ENCODE assay signal across 9 mouse cellular contexts in the genomic region with DNA sequence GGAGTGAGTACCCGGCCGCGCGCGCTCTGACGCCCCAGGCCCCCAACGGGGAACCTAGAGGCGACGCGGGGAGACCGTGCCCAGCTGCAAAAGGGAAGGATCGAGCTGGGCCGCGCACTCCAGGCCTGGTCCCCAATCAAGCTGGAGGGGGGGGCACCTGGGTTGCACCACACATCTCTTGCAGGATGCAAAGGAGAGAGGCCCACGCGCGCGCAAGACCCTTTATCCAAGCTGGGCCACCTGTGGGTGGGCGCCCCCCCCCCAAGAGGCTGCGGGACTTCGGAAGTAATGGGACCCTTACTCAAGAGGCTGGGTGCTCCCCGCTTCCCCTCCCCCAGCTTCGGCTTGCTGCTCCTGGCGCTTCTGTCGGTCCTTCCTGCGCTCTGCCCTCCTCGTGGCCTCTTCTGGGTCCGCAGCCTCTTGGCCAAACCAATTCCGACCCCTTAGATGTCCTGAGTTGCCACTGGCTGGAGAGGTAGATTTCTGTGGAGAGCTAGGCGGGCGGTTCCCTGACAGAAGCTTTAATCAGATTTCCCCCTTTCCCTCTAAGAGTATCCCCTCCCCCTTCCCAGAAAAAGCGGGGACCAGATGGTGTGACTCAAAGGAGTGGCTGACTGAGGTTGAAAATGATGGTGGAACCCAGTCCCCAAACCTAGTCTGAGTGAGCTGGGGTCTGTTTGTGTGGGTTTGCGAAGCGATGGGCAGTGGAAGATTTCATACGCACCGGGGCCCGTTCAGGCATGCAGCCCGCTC. TPM values are rescaled to one million over a fixed set of nuclear protein-coding genes. Genes with fewer than 3 reads are reported as not detected.
A peak's percentile ranks its signal among the peaks of the same experiment; 100 is the strongest.
DNase-seq lines count a peak whose midpoint lies in the region; ATAC-seq and TF ChIP-seq lines count a peak whose summit lies in the region.
"Had no signal": no experiment of that assay in that cellular context is flagged by ENCODE, and none has a peak within 500 bp of the region (broad histone marks: within the 10 kb centered on the region; RNA-seq: fewer than 3 reads in every experiment).

No protein-coding gene starts in this region.

- peak overlapping the region; percentile 86 for H3K4me2 ChIP-seq in forebrain, embryonic 12.5 days
- H3K4me2 ChIP-seq in intestine, postnatal 0 days (replicated peaks; ENCODE audit: low read depth) = peak overlapping the region; percentile 88
- H3K4me2 ChIP-seq in lung, postnatal 0 days (replicated peaks; ENCODE audit: low read depth, low read length) = peak overlapping the region; percentile 93

- H3K27ac ChIP-seq in liver, adult 2 months (replicated peaks; ENCODE audit: insufficient read depth, low read depth, low read length) = no peak overlapping the region; the same call in 1 of the 2 replicates
- H3K27ac ChIP-seq in forebrain, embryonic 12.5 days = peak overlapping the region; percentile 90
- no peak overlapping the region; the same call in 1 of the 2 replicates for H3K27ac ChIP-seq in intestine, postnatal 0 days (ENCODE audit: low read depth, low read length)
- H3K27ac ChIP-seq in lung, postnatal 0 days (ENCODE audit: low read length) = peak overlapping the region; percentile 51; the same call in 1 of the 2 replicates
- peak overlapping the region; percentile 73 for H3K27ac ChIP-seq in small intestine, adult 2 months (ENCODE audit: insufficient read depth, low read depth, low read length)

- H3K4me1 ChIP-seq in liver, adult 2 months (ENCODE audit: control insufficient read depth, insufficient read depth, low read length) = no peaks in the 10 kb centered on the region
- peaks cover 40% of the 10 kb centered on the region for H3K4me1 ChIP-seq in forebrain, embryonic 12.5 days
- no peaks in the 10 kb centered on the region; the same call in 1 of the 2 replicates for H3K4me1 ChIP-seq in intestine, postnatal 0 days (replicated peaks; ENCODE audit: control insufficient read depth, insufficient read depth, low read length)
- peaks cover 10% of the 10 kb centered on the region; the same call in 1 of the 2 replicates for H3K4me1 ChIP-seq in lung, postnatal 0 days (ENCODE audit: insufficient read depth, low read depth, low read length)
- H3K4me1 ChIP-seq in small intestine, adult 2 months (ENCODE audit: control insufficient read depth, insufficient read depth, insufficient read length, low read length) = peaks cover 29% of the 10 kb centered on the region

- no peak for TF ChIP-seq EP300 in lung, postnatal 0 days (IDR thresholded peaks at IDR 0.05)

- peak overlapping the region; percentile 70 for H3K4me3 ChIP-seq in liver, adult 2 months (ENCODE audit: insufficient read depth, low read depth, low read length)
- H3K4me3 ChIP-seq in forebrain, embryonic 12.5 days (replicated peaks) = peak overlapping the region; percentile 95
- H3K4me3 ChIP-seq in intestine, postnatal 0 days (ENCODE audit: low read depth, low read length) = peak overlapping the region; percentile 75
- H3K4me3 ChIP-seq in lung, postnatal 0 days (ENCODE audit: low read depth, low read length) = peak overlapping the region; percentile 73
- H3K4me3 ChIP-seq in small intestine, adult 2 months (ENCODE audit: low read depth, low read length) = peak overlapping the region; percentile 72

- no peaks in the 10 kb centered on the region for H3K9me3 ChIP-seq in forebrain, embryonic 12.5 days
- no peaks in the 10 kb centered on the region for H3K9me3 ChIP-seq in intestine, postnatal 0 days (ENCODE audit: control insufficient read depth)
- H3K9me3 ChIP-seq in lung, postnatal 0 days (ENCODE audit: low read length) = no peaks in the 10 kb centered on the region

- H3K79me2 ChIP-seq in liver, adult 2 months (ENCODE audit: control insufficient read depth, insufficient read depth, low read length) = no peaks in the 10 kb centered on the region

- 0 out of 2 replicates have a peak, but pooled peaks cover 5% of the 10 kb centered on the region for H3K27me3 ChIP-seq in liver, adult 2 months (ENCODE audit: control insufficient read depth, insufficient read depth, low read length)
- 0 out of 2 replicates have a peak, but pooled peaks cover 4% of the 10 kb centered on the region for H3K27me3 ChIP-seq in forebrain, embryonic 12.5 days
- H3K27me3 ChIP-seq in intestine, postnatal 0 days (replicated peaks; ENCODE audit: control insufficient read depth, insufficient read depth, low read length) = no peaks in the 10 kb centered on the region
- H3K27me3 ChIP-seq in lung, postnatal 0 days (replicated peaks; ENCODE audit: insufficient read depth, low read length) = no peaks in the 10 kb centered on the region
- H3K27me3 ChIP-seq in small intestine, adult 2 months (ENCODE audit: control insufficient read depth, insufficient read depth, low read length) = no peaks in the 10 kb centered on the region

- no peak for DNase-seq in liver, adult 2 months (ENCODE audit: extremely low read depth, low read depth, low spot score)
- DNase-seq in liver (no peak), adipocyte (ENCODE audit: low spot score) (peak; percentile 54)
- no peak for DNase-seq in lung, postnatal 0 days (ENCODE audit: low spot score)
- no peak for DNase-seq in ovary, postnatal 10 days (ENCODE audit: low spot score)

- no peak for TF ChIP-seq CTCF in liver, adult 2 months (IDR thresholded peaks at IDR 0.05; ENCODE audit: low read depth, low read length)
- TF ChIP-seq CTCF in intestine, postnatal 0 days (IDR thresholded peaks at IDR 0.05; ENCODE audit: low read depth) = no peak
- TF ChIP-seq CTCF in lung, postnatal 0 days (IDR thresholded peaks at IDR 0.05) = no peak
- peak; percentile 11; the same call in 1 of the 2 replicates for TF ChIP-seq CTCF in small intestine, adult 2 months (IDR thresholded peaks at IDR 0.05; ENCODE audit: extremely low read depth, insufficient read length, insufficient replicate concordance, low read depth, low read length)

- peak; percentile 41 for ATAC-seq in forebrain, embryonic 12.5 days (ENCODE audit: low FRiP score)
- peak; percentile 17; the same call in 1 of the 2 replicates for ATAC-seq in intestine, postnatal 0 days
- peak; percentile 10 for ATAC-seq in lung, postnatal 0 days

- no peaks in the 10 kb centered on the region for H3K36me3 ChIP-seq in liver, adult 2 months (ENCODE audit: control insufficient read depth, insufficient read depth, low read length)
- no peaks in the 10 kb centered on the region; the same call in 1 of the 2 replicates for H3K36me3 ChIP-seq in forebrain, embryonic 12.5 days (replicated peaks)
- H3K36me3 ChIP-seq in intestine, postnatal 0 days (ENCODE audit: control insufficient read depth, insufficient read depth) = no peaks in the 10 kb centered on the region
- no peaks in the 10 kb centered on the region for H3K36me3 ChIP-seq in lung, postnatal 0 days (ENCODE audit: insufficient read depth, low read length)
- no peaks in the 10 kb centered on the region for H3K36me3 ChIP-seq in small intestine, adult 2 months (ENCODE audit: control insufficient read depth, insufficient read depth, low read length)

- peak overlapping the region; percentile 86 for H3K9ac ChIP-seq in liver, adult 2 months (ENCODE audit: low read depth, low read length)
- H3K9ac ChIP-seq in forebrain, embryonic 12.5 days = peak overlapping the region; percentile 98
- H3K9ac ChIP-seq in intestine, postnatal 0 days (ENCODE audit: low read depth, low read length) = peak overlapping the region; percentile 66
- H3K9ac ChIP-seq in lung, postnatal 0 days (replicated peaks; ENCODE audit: low read depth) = peak overlapping the region; percentile 48

- TF ChIP-seq POLR2A in liver, adult 2 months (IDR thresholded peaks at IDR 0.05; ENCODE audit: extremely low read depth, insufficient read depth, low read length) = no peak
- TF ChIP-seq POLR2A in small intestine, adult 2 months (IDR thresholded peaks at IDR 0.05; ENCODE audit: low read depth, low read length) = no peak

- 18% methylated on average over 37 of the region's 38 CpGs for WGBS in liver, adult 2 months
- under 1% methylated on average over 38 of the region's 38 CpGs for WGBS in forebrain, embryonic 12.5 days
- 9% methylated on average over 37 of the region's 38 CpGs for WGBS in intestine, postnatal 0 days
- 7% methylated on average over 37 of the region's 38 CpGs for WGBS in lung, postnatal 0 days
- 15% methylated on average over 37 of the region's 38 CpGs for WGBS in small intestine, adult 2 months

RNA-seq across cellular contexts. Expression of gene Palm, which starts 0.5 kb away (rescaled TPM):
- total RNA-seq in liver, adult 2 months (2014; rRNA removed) = 0.81 and 0.92 TPM in 2 replicates
- 1.9 and 3.0 TPM in 2 replicates for polyA plus RNA-seq in liver, adult 2 months (2012; rRNA removed)
- polyA plus RNA-seq in forebrain, embryonic 12.5 days (2016; fragmentation: Nextera tagmentation; extraction: Ambion mirVana) = 184 and 194 TPM in 2 replicates
- polyA plus RNA-seq in intestine, postnatal 0 days (2015; fragmentation: Nextera tagmentation; extraction: Ambion mirVana) = 19.9 and 21.1 TPM in 2 replicates
- 29.6 and 30.8 TPM in 2 replicates for polyA plus RNA-seq in lung, postnatal 0 days (2015; fragmentation: Nextera tagmentation; extraction: Ambion mirVana)
- polyA plus RNA-seq in small intestine, adult 2 months (2012; rRNA removed) = 13.0 and 24.0 TPM in 2 replicates

RNA-seq across cellular contexts. Expression of gene Prss57, which starts 3.2 kb away (rescaled TPM):
- total RNA-seq in liver, adult 2 months (2014; rRNA removed) = not detected in 2 replicates
- polyA plus RNA-seq in liver, adult 2 months (2012; rRNA removed) = not detected in 2 replicates
- 0.09 TPM in 1 of 2 replicates, not detected in the other for polyA plus RNA-seq in forebrain, embryonic 12.5 days (2016; fragmentation: Nextera tagmentation; extraction: Ambion mirVana)
- polyA plus RNA-seq in intestine, postnatal 0 days (2015; fragmentation: Nextera tagmentation; extraction: Ambion mirVana) = 0.07 TPM in 1 of 2 replicates, not detected in the other
- 0.11 and 0.31 TPM in 2 replicates for polyA plus RNA-seq in lung, postnatal 0 days (2015; fragmentation: Nextera tagmentation; extraction: Ambion mirVana)
- polyA plus RNA-seq in small intestine, adult 2 months (2012; rRNA removed) = 0.24 and 0.67 TPM in 2 replicates
- total RNA-seq: adrenal gland, postnatal 36 days had no signal

RNA-seq across cellular contexts. Expression of gene Fstl3, which starts 16.8 kb away (rescaled TPM):
- 0.09 and 0.27 TPM in 2 replicates for total RNA-seq in liver, adult 2 months (2014; rRNA removed)
- 0.18 and 0.60 TPM in 2 replicates for polyA plus RNA-seq in liver, adult 2 months (2012; rRNA removed)
- polyA plus RNA-seq in forebrain, embryonic 12.5 days (2016; fragmentation: Nextera tagmentation; extraction: Ambion mirVana) = 0.55 and 1.0 TPM in 2 replicates
- polyA plus RNA-seq in intestine, postnatal 0 days (2015; fragmentation: Nextera tagmentation; extraction: Ambion mirVana) = 7.3 and 8.9 TPM in 2 replicates
- polyA plus RNA-seq in lung, postnatal 0 days (2015; fragmentation: Nextera tagmentation; extraction: Ambion mirVana) = 38.6 and 39.9 TPM in 2 replicates
- polyA plus RNA-seq in small intestine, adult 2 months (2012; rRNA removed) = 16.0 and 19.6 TPM in 2 replicates

RNA-seq across cellular contexts. Expression of gene Misp, which starts 26.9 kb away (rescaled TPM):
- total RNA-seq in liver, adult 2 months (2014; rRNA removed) = 0.18 and 0.40 TPM in 2 replicates
- polyA plus RNA-seq in liver, adult 2 months (2012; rRNA removed) = 0.16 and 0.51 TPM in 2 replicates
- polyA plus RNA-seq in forebrain, embryonic 12.5 days (2016; fragmentation: Nextera tagmentation; extraction: Ambion mirVana) = 0.81 and 1.1 TPM in 2 replicates
- 254 and 255 TPM in 2 replicates for polyA plus RNA-seq in intestine, postnatal 0 days (2015; fragmentation: Nextera tagmentation; extraction: Ambion mirVana)
- polyA plus RNA-seq in lung, postnatal 0 days (2015; fragmentation: Nextera tagmentation; extraction: Ambion mirVana) = 10.5 and 10.6 TPM in 2 replicates
- polyA plus RNA-seq in small intestine, adult 2 months (2012; rRNA removed) = 141 and 347 TPM in 2 replicates

RNA-seq across cellular contexts. Expression of gene Rnf126, which starts 27.2 kb away (rescaled TPM):
- total RNA-seq in liver, adult 2 months (2014; rRNA removed) = 7.6 and 11.7 TPM in 2 replicates
- polyA plus RNA-seq in liver, adult 2 months (2012; rRNA removed) = 65.1 and 70.6 TPM in 2 replicates
- 96.8 and 103 TPM in 2 replicates for polyA plus RNA-seq in forebrain, embryonic 12.5 days (2016; fragmentation: Nextera tagmentation; extraction: Ambion mirVana)
- 41.2 and 43.5 TPM in 2 replicates for polyA plus RNA-seq in intestine, postnatal 0 days (2015; fragmentation: Nextera tagmentation; extraction: Ambion mirVana)
- 40.5 and 45.9 TPM in 2 replicates for polyA plus RNA-seq in lung, postnatal 0 days (2015; fragmentation: Nextera tagmentation; extraction: Ambion mirVana)
- polyA plus RNA-seq in small intestine, adult 2 months (2012; rRNA removed) = 130 and 222 TPM in 2 replicates

Comparison
In these comparisons a context has a peak if more than half of its experiments do, and no peak if none do; other contexts are left out.
1. H3K27ac ChIP-seq: peak in forebrain, embryonic 12.5 days (single experiment), lung, postnatal 0 days (single experiment) and small intestine, adult 2 months (single experiment); none in liver, adult 2 months (single experiment) and intestine, postnatal 0 days (single experiment).
2. H3K9ac ChIP-seq: peak in every context shown above with its lines; median percentile 98 in forebrain, embryonic 12.5 days; 86 in liver, adult 2 months; 66 in intestine, postnatal 0 days; 48 in lung, postnatal 0 days.
3. Peak in every context shown above with its lines, with median percentiles within 50 percentile points of each other: H3K4me3 ChIP-seq, ATAC-seq and H3K4me2 ChIP-seq.